7 mouse cellular contexts compared by ENCODE assay signal in the genomic region with DNA sequence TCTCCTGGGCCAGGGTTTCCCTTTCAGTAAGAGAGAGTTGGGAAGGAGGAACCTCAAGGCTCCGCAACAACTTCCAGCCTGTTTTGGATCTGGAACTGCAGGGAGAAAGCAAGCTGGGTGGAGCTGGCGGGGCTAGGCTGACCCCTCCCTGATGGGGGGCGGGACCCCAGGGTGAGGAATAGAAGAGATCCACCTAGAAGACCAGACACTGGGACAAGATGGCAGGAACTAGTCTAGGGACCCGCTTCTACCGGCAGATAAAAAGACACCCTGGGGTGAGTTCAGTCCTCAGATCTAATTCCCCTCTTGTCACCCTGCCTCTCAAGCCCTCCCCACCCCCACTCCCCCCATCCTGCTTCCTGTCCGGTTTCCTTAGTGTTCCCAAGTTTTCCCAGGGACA. TPM values are rescaled to one million over a fixed set of nuclear protein-coding genes. Genes with fewer than 3 reads are reported as not detected.
A peak's percentile ranks its signal among the peaks of the same experiment; 100 is the strongest.
DNase-seq lines count a peak whose midpoint lies in the region; ATAC-seq and TF ChIP-seq lines count a peak whose summit lies in the region.

A gene (plus strand): TSS at position 204 of the 400 bp plus-strand sequence.

- H3K27ac ChIP-seq in heart, embryonic 10.5 days, result peak within 1 kb of the TSS; percentile 75
- H3K27ac ChIP-seq in neural tube, embryonic 11.5 days (ENCODE audit: low read depth, low read length), result peak within 1 kb of the TSS; percentile 2; the same call in 1 of the 2 replicates

- H3K9ac ChIP-seq in neural tube, embryonic 11.5 days (ENCODE audit: low read length), result peak within 1 kb of the TSS; percentile 9

- peak; percentile 40 for DNase-seq in R1 (ENCODE audit: low read depth, low spot score)
- DNase-seq in brain, embryonic 14.5 days (ENCODE audit: low read depth), result no peak
- no peak for DNase-seq in heart, embryonic 10.5 days (ENCODE audit: low spot score)
- DNase-seq in kidney, postnatal 4 days, result peak; percentile 63 to 71
- peak; percentile 14 for DNase-seq in neural tube, embryonic 11.5 days (ENCODE audit: low spot score)
- DNase-seq in right cerebral cortex, postnatal 25 days, result no peak
- no peak for DNase-seq in right cerebral cortex, adult 2 months (ENCODE audit: low spot score in 2 of 2)

- no peaks in the 10 kb centered on the region for H3K9me3 ChIP-seq in heart, embryonic 10.5 days
- no peaks in the 10 kb centered on the region for H3K9me3 ChIP-seq in neural tube, embryonic 11.5 days (ENCODE audit: control insufficient read depth, low read length)

- 7% methylated on average over 6 of the region's 6 CpGs for WGBS in heart, embryonic 10.5 days
- 11% methylated on average over 6 of the region's 6 CpGs for WGBS in neural tube, embryonic 11.5 days

- no peak for TF ChIP-seq CTCF in brain, embryonic 14.5 days (IDR thresholded peaks at IDR 0.05; ENCODE audit: borderline replicate concordance, extremely low read depth, insufficient read depth, insufficient read length)

- no peak for ATAC-seq in neural tube, embryonic 11.5 days (ENCODE audit: insufficient read depth, low FRiP score, low TSS enrichment)

- peak within 1 kb of the TSS; percentile 63 for H3K4me3 ChIP-seq in heart, embryonic 10.5 days
- H3K4me3 ChIP-seq in neural tube, embryonic 11.5 days (ENCODE audit: low read depth, low read length), result no peak within 1 kb of the TSS

- H3K36me3 ChIP-seq in heart, embryonic 10.5 days, result peaks cover 30% of the 10 kb centered on the region
- H3K36me3 ChIP-seq in neural tube, embryonic 11.5 days (ENCODE audit: control insufficient read depth, insufficient read depth, low read length), result peaks cover 2% of the 10 kb centered on the region; the same call in 1 of the 2 replicates

- peak within 1 kb of the TSS; percentile 15; the same call in 1 of the 2 replicates for H3K4me2 ChIP-seq in neural tube, embryonic 11.5 days (ENCODE audit: low read depth)

- H3K27me3 ChIP-seq in heart, embryonic 10.5 days (ENCODE audit: insufficient read depth, poor library complexity, severe bottlenecking), result peaks cover 94% of the 10 kb centered on the region
- peaks cover 38% of the 10 kb centered on the region for H3K27me3 ChIP-seq in neural tube, embryonic 11.5 days (ENCODE audit: control insufficient read depth, insufficient read depth, low read length)

- peaks cover 79% of the 10 kb centered on the region for H3K4me1 ChIP-seq in heart, embryonic 10.5 days
- H3K4me1 ChIP-seq in neural tube, embryonic 11.5 days (ENCODE audit: control insufficient read depth, insufficient read depth, low read length), result peaks cover 60% of the 10 kb centered on the region

- no peak for TF ChIP-seq POLR2A in brain, embryonic 14.5 days (IDR thresholded peaks at IDR 0.05; ENCODE audit: borderline replicate concordance, extremely low read depth, insufficient read depth, insufficient read length, poor library complexity, severe bottlenecking)

RNA-seq across cellular contexts. Expression of the gene that starts here (rescaled TPM):
- polyA plus RNA-seq in brain, embryonic 14.5 days (2012; rRNA removed), result 10.8 and 13.0 TPM in 2 replicates
- 7.8 and 9.0 TPM in 2 replicates for polyA plus RNA-seq in heart, embryonic 10.5 days (2016; fragmentation: Nextera tagmentation; extraction: Ambion mirVana)
- 2.4 and 3.4 TPM in 2 replicates for polyA plus RNA-seq in neural tube, embryonic 11.5 days (2014; fragmentation: Nextera tagmentation; extraction: Ambion mirVana)

Comparison
In these comparisons a context has a peak if more than half of its experiments do, and no peak if none do; other contexts are left out.
1. DNase-seq: peak in R1 (single experiment), kidney, postnatal 4 days (2 of 2) and neural tube, embryonic 11.5 days (single experiment); none in brain, embryonic 14.5 days (single experiment), heart, embryonic 10.5 days (single experiment), right cerebral cortex, postnatal 25 days (single experiment) and right cerebral cortex, adult 2 months (0 of 2).